Mouse (Mus musculus) thymus, postnatal 0 days (tissue): Measurements from ENCODE around the gene Mnt. TPM values are rescaled to one million over a fixed set of nuclear protein-coding genes. Genes with fewer than 3 reads are reported as not detected.

Source experiments
- DNase-seq: peaks from one replicate; pipeline ENCODE4 v3.0.0-alpha.2; 2015; ENCODE audit warnings: low spot score
- polyA plus RNA-seq: library from polyadenylated mRNA; unstranded; fragments of >200 nt; fragmentation: Nextera tagmentation; extraction: Ambion mirVana; gene quantifications from 2 replicates; pipeline ENCODE4 v1.2.1, GENCODE M21; 2015

The Mnt gene
- polyA plus RNA-seq, 1 experiment from 2014 or later = 5.8 TPM

GRCm38 (mm10) chr11:74845784-74846183 lies 15.1 kb downstream of the Mnt start:
- DNase-seq = no peak

GRCm38 (mm10) chr11:74847919-74848521 lies 17.3 kb downstream of the Mnt start:
- DNase-seq = peak; percentile 75

- no peak for DNase-seq
Observed at GRCm38 (mm10) chr11:74850998-74851661, 20.4 kb downstream of the Mnt start.

- no peak for DNase-seq
Observed at GRCm38 (mm10) chr11:74857756-74858155, 27.0 kb downstream of the Mnt start.

- no peak for DNase-seq
Observed at GRCm38 (mm10) chr11:74862129-74862528, 31.4 kb downstream of the Mnt start.

GRCm38 (mm10) chr11:74863471-74863870 lies 32.8 kb downstream of the Mnt start:
- no peak for DNase-seq

GRCm38 (mm10) chr11:74864421-74864820 lies 33.7 kb downstream of the Mnt start:
- DNase-seq = no peak

GRCm38 (mm10) chr11:74865252-74865651 lies 34.5 kb downstream of the Mnt start:
- DNase-seq = no peak

- no peak for DNase-seq
Observed at GRCm38 (mm10) chr11:74866640-74867039, 35.9 kb downstream of the Mnt start.

- no peak for DNase-seq
Observed at GRCm38 (mm10) chr11:74867181-74867580, 36.5 kb downstream of the Mnt start.

- DNase-seq = no peak
Observed at GRCm38 (mm10) chr11:74868046-74868760, 37.5 kb downstream of the Mnt start.

- no peak for DNase-seq
Observed at GRCm38 (mm10) chr11:74869603-74870002, 38.9 kb downstream of the Mnt start.

- no peak for DNase-seq
Observed at GRCm38 (mm10) chr11:74870544-74870943, 39.8 kb downstream of the Mnt start.

GRCm38 (mm10) chr11:74870991-74871622 lies 40.4 kb downstream of the Mnt start:
- no peak for DNase-seq

GRCm38 (mm10) chr11:74874630-74875029 lies 43.9 kb downstream of the Mnt start:
- no peak for DNase-seq

- peak; percentile 16 for DNase-seq
Observed at GRCm38 (mm10) chr11:74876801-74877200, 46.1 kb downstream of the Mnt start.

- DNase-seq = no peak
Observed at GRCm38 (mm10) chr11:74880999-74881398, 50.3 kb downstream of the Mnt start.

- no peak for DNase-seq
Observed at GRCm38 (mm10) chr11:74881979-74882378, 51.3 kb downstream of the Mnt start.

- no peak for DNase-seq
Observed at GRCm38 (mm10) chr11:74883098-74883497, 52.4 kb downstream of the Mnt start.

GRCm38 (mm10) chr11:74894619-74895018 lies 63.9 kb downstream of the Mnt start:
- no peak for DNase-seq
